Mouse (Mus musculus): Measurements from ENCODE around the gene Scgb2b18.
"Not testable (repeated sequence)": the region's sequence is repeated elsewhere in the genome, so short reads cannot be mapped to it uniquely, and the experiment has no call there.

The Scgb2b18 gene

DNA sequence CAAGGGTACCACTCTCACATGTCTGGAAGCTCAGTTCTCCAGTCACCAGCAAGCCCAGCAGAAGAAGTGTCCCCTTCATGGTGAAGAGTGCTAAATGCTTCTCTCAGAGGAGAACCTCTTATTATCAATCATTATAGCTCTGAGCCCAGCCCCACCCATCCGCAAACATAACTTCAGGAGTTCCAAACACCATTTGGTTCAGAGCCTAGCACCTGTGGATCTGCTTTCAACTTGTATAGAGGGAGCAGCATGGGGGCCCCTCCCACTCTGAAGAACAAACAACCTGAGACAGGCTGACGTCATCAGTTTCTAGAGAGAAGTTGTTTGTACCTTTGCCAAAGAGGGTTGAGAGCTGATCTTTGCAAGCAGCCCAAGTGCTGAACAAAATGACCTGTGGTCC, at the start of gene Scgb2b18:
Scgb2b18 (minus strand) TSS at position 101 of the 400 bp plus-strand sequence.
- not testable (repeated sequence) for DNase-seq (ENCODE audit: low spot score in 2 of 2)

GRCm38 (mm10) chr7:33185268-33185667, 11.6 kb upstream of the Scgb2b18 start, which contains the start of gene Scgb1b18:
Scgb1b18 (plus strand) TSS chr7:33185568.
- not testable (repeated sequence) for DNase-seq (ENCODE audit: low spot score in 2 of 2)

Data from natural killer cell, adult 2 months (primary cell).